Mouse (Mus musculus) cerebellum, adult 2 months (tissue): ENCODE measurements around the gene Gm1043. TPM values are rescaled to one million over a fixed set of nuclear protein-coding genes. Genes with fewer than 3 reads are reported as not detected.

Experiments used
- DNase-seq, 2 experiments: peaks; one replicate each; pipeline ENCODE4 v3.0.0; 2021
- H3K27ac ChIP-seq: fragments of 200-500 bp; 2 replicates; pipeline ENCODE4 v1.5.1; 2012; ENCODE audit warnings: low read length, control low read depth, inconsistent platforms; ENCODE audit not compliant: insufficient read depth
- H3K27me3 ChIP-seq: fragments of 200-500 bp; 2 replicates; pipeline ENCODE4 v1.6.1; 2012; ENCODE audit warnings: inconsistent platforms, mild to moderate bottlenecking, low read length, moderate library complexity; ENCODE audit not compliant: control insufficient read depth, insufficient read depth
- H3K4me1 ChIP-seq: fragments of 200-500 bp; 2 replicates; pipeline ENCODE4 v1.6.1; 2011; ENCODE audit warnings: low read length; ENCODE audit not compliant: control insufficient read depth, insufficient read depth
- H3K4me3 ChIP-seq: fragments of 200-500 bp; replicated peaks from 2 replicates; pipeline ENCODE3; 2011; ENCODE audit warnings: mild to moderate bottlenecking, low read depth, low read length, control low read depth; ENCODE audit not compliant: insufficient read depth
- CTCF ChIP-seq: fragments of 200-500 bp; IDR thresholded peaks from 2 replicates; pipeline ENCODE4 v1.5.1; 2011; ENCODE audit warnings: low read depth, mild to moderate bottlenecking, control low read depth, low read length, moderate library complexity, borderline replicate concordance; ENCODE audit not compliant: insufficient read depth
- POLR2A ChIP-seq: fragments of 200-500 bp; IDR thresholded peaks from 2 replicates; pipeline ENCODE4 v1.6.1; 2011; ENCODE audit warnings: low read length, control low read depth, borderline replicate concordance; ENCODE audit not compliant: insufficient read depth
- WGBS: fragments of 180-500 bp; shearing (Covaris S2); methylation state at CpG from one replicate; pipeline ENCODE4 v1.1.7; 2018; 5-methylcytosine and 5-hydroxymethylcytosine counted together
- polyA plus RNA-seq: library from polyadenylated mRNA; depleted of rRNA; stranded (reverse); fragments of >200 nt; gene quantifications from 2 replicates; pipeline ENCODE4 v1.2.3, GENCODE M21; 2012

Gene Gm1043
- polyA plus RNA-seq, 1 experiment = 6.0 TPM

GRCm38 (mm10) chr5:37147536-37147935 is 62.4 kb downstream of the Gm1043 start:
- DNase-seq = peak; percentile 52 to 56
- no peak overlapping the region for H3K27ac ChIP-seq
- no peaks in the 10 kb centered on the region for H3K4me1 ChIP-seq
- no peaks in the 10 kb centered on the region for H3K27me3 ChIP-seq
- H3K4me3 ChIP-seq = no peak overlapping the region
- WGBS = 17% methylated on average over 4 of the region's 4 CpGs
- TF ChIP-seq CTCF = peak; percentile 82
- TF ChIP-seq POLR2A = no peak

GRCm38 (mm10) chr5:37150650-37151049 is 65.5 kb downstream of the Gm1043 start:
- 82% methylated on average over 5 of the region's 5 CpGs for WGBS

GRCm38 (mm10) chr5:37154472-37154871 is 69.3 kb downstream of the Gm1043 start:
- WGBS = 39% methylated on average over 7 of the region's 7 CpGs
- no peaks in the 10 kb centered on the region for H3K27me3 ChIP-seq
- H3K27ac ChIP-seq = no peak overlapping the region
- no peak for DNase-seq
- H3K4me1 ChIP-seq = no peaks in the 10 kb centered on the region
- no peak overlapping the region for H3K4me3 ChIP-seq
- TF ChIP-seq CTCF (no peak), POLR2A (no peak)

More at GRCm38 (mm10) chr5:37150650-37151049, 65.5 kb downstream of the Gm1043 start:
- H3K27ac ChIP-seq = no peak overlapping the region
- no peaks in the 10 kb centered on the region for H3K4me1 ChIP-seq
- H3K27me3 ChIP-seq = no peaks in the 10 kb centered on the region
- H3K4me3 ChIP-seq = no peak overlapping the region
- DNase-seq = no peak
- TF ChIP-seq CTCF (no peak), POLR2A (no peak)

- no peak for DNase-seq
- Histone ChIP-seq H3K4me3 (no peak overlapping the region), H3K27me3 (no peaks in the 10 kb centered on the region), H3K4me1 (peaks cover under 1% of the 10 kb centered on the region; the same call in 1 of the 2 replicates), H3K27ac (no peak overlapping the region)
- TF ChIP-seq POLR2A (no peak), CTCF (no peak)
- 86% methylated on average over 7 of the region's 7 CpGs for WGBS
Observed at GRCm38 (mm10) chr5:37158408-37158807, 73.2 kb downstream of the Gm1043 start.

- H3K27me3 ChIP-seq = no peaks in the 10 kb centered on the region
- peak; percentile 65 for TF ChIP-seq CTCF
- no peak for TF ChIP-seq POLR2A
- peaks cover 4% of the 10 kb centered on the region; the same call in 1 of the 2 replicates for H3K4me1 ChIP-seq
- H3K27ac ChIP-seq = no peak overlapping the region
- peak overlapping the region; percentile 45 for H3K4me3 ChIP-seq
- DNase-seq = peak; percentile 76 to 82
- 4% methylated on average over 75 of the region's 75 CpGs for WGBS
Observed at GRCm38 (mm10) chr5:37162871-37163781, 78.0 kb downstream of the Gm1043 start.

GRCm38 (mm10) chr5:37176466-37176865 is 91.3 kb downstream of the Gm1043 start:
- TF ChIP-seq CTCF (no peak), POLR2A (no peak)

GRCm38 (mm10) chr5:37177061-37177460 is 91.9 kb downstream of the Gm1043 start:
- DNase-seq = no peak
- Histone ChIP-seq H3K4me3 (no peak overlapping the region), H3K27ac (no peak overlapping the region), H3K4me1 (no peaks in the 10 kb centered on the region), H3K27me3 (no peaks in the 10 kb centered on the region)
- 82% methylated on average over 7 of the region's 7 CpGs for WGBS
- TF ChIP-seq CTCF (no peak), POLR2A (no peak)

More at GRCm38 (mm10) chr5:37176466-37176865, 91.3 kb downstream of the Gm1043 start:
- DNase-seq = no peak
- Histone ChIP-seq H3K4me3 (no peak overlapping the region), H3K27me3 (no peaks in the 10 kb centered on the region), H3K4me1 (no peaks in the 10 kb centered on the region), H3K27ac (no peak overlapping the region)
- 21% methylated on average over 4 of the region's 4 CpGs for WGBS

- Histone ChIP-seq H3K27ac (no peak overlapping the region), H3K4me3 (no peak overlapping the region), H3K27me3 (no peaks in the 10 kb centered on the region), H3K4me1 (no peaks in the 10 kb centered on the region)
- WGBS = 77% methylated on average over 4 of the region's 4 CpGs
- no peak for DNase-seq
- TF ChIP-seq CTCF = no peak
- TF ChIP-seq POLR2A = no peak
Observed at GRCm38 (mm10) chr5:37178811-37179210, 93.6 kb downstream of the Gm1043 start.

GRCm38 (mm10) chr5:37179872-37180271 is 94.7 kb downstream of the Gm1043 start:
- no peak for TF ChIP-seq POLR2A
- no peak for TF ChIP-seq CTCF
- no peaks in the 10 kb centered on the region for H3K27me3 ChIP-seq
- no peak overlapping the region for H3K4me3 ChIP-seq
- H3K4me1 ChIP-seq = no peaks in the 10 kb centered on the region
- H3K27ac ChIP-seq = no peak overlapping the region
- 83% methylated on average over 9 of the region's 9 CpGs for WGBS
- no peak for DNase-seq
